Mouse (Mus musculus): ENCODE results near the gene B230217C12Rik.

- TF ChIP-seq CTCF (IDR thresholded peaks at IDR 0.05; ENCODE audit: low read depth): no peak
- TF ChIP-seq EP300 (IDR thresholded peaks at IDR 0.05; ENCODE audit: low read depth): no peak
Measured at GRCm38 (mm10) chr11:97855473-97855872, 14.9 kb downstream of the B230217C12Rik start.

All from liver, postnatal 0 days (tissue).